Mouse (Mus musculus): ENCODE data around the gene Pik3c2g. TPM values are rescaled to one million over a fixed set of nuclear protein-coding genes. Genes with fewer than 3 reads are reported as not detected.

Pik3c2g gene
- polyA plus RNA-seq, 2 experiments from 2014 or later, result not detected

DNA sequence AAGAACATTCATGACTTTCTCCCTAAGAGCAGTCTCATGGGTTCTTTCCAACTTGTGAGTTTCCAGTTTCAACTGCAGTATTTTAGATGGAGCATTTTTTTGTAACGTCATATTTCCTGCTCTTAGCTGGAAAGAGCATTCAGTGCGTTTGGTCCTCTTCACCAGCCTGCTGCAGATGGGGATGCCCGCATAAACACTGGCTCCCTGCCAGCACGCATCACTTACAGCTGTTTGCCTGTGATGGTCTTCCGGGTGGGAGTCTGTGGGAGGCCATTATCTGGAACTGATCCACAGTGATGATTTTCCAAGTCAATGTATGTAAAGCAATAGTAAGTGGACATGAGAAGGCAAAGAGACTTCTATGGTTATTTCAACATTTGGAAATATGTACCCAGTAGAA, 151.3 kb downstream of the Pik3c2g start:
- ATAC-seq, result no peak

DNA sequence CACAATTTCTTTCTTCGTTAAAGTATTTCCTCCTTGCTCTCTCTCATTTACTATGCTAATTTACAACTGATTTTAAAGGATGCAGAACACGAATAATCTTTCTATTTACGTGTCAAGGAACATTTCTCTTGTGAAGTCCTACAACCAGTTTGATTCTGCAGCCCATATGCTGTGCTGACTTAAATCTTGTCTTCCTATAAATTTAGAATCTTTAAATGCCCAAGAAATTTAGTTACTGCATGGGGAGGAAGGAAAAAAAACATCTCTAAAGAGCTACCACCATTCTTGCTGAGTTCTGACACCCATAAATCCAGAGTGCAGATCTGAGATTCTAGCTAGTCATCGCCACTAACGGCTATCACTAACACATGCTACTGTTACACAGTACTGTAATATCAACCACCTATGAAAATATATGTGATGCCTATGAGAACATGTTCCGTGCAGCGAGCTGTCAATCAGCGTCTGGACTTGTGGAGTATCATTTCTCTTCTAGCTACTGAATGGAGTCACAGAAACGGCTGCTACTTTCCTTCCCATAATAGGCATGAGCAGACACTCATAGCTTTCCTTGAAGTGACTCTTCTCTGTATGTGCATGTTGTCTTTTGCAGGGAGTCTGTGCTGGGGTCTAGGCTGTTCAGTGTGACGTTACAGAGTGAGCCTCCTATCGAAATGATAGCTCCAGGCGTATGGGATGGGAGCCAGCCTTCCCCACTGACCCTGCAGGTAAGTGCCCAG, 155.8 kb downstream of the Pik3c2g start:
- ATAC-seq, result no peak

DNA sequence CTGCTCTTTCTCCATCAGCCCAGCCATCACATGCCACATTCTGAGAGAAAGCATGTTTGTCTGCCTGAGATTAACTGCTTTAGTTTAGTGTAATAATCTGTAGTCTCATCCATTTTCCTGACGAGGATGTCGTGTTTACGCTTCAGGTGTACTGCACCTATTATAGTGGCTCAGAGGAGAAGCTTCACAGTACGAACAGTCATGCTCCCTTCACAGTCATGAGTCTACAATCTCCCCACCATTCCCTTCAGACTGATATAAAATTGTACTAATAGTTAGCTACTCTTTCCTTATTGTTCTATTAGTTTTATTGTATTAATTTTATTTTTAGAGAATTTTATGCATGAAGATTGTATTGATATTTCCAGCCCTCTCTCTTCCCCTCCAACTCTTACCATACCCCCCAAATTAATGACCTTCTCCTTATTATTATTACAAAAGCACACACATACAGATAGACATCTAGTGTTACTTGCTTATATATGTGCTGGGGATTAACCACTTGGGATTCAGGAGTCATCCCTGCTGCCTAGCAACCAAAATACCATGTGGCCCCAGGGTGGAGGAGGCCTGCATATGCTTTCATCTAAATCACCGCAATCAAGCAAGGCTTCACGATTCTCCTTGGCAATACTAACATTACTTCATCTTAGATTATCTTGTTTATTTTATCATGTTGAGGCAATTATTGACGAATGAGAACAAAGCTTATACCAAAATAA, 159.9 kb downstream of the Pik3c2g start:
- ATAC-seq, result no peak

DNA sequence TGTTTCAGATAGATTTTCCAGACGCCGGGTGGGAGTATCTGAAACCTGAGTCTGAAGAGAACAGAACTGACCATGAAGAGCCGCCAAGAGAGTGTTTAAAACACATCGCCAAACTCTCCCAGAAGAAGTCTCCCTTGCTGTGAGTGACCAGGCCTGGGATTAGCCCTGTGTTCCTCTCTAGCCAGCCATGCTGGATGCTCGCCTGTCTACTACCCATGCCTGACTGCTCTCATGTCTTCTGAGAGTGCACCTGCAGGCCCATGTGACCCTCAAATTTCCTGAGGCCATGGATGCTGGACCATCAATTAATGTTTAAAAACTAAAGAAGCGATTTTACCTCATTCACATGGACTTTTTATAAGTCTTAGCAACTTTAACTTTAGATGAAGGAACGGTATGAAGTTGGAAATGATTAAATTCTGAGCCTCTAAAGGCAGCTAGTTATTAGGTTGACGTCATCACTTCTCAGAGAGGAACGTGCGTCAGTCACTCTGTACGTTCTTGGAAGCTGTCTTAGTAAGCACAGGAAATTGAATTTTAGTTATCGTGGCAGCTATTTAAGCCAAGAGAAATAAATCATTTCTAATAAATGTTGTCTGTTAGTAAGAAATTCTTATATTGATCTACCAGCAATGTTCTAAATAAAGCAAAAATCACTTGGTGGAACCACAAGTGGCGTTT, 161.2 kb downstream of the Pik3c2g start:
- ATAC-seq, result no peak

DNA sequence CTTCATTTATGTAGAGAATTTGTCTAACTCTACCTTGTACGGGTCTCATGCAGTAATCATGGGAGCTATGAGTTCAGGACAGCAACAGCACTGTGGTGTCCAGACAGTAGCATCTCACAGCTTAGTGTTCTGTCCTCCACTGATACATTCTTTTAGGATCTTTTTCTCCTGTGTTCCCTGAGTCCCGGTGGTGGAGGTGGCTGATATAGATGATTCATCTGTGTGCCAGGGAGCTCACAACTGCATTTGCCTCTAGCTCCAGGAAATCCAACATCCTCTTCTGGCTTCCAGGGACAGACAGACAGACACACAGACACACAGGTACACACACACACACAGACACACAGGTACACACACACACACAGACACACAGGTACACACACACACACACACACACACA, 163.6 kb downstream of the Pik3c2g start:
- ATAC-seq, result no peak

DNA sequence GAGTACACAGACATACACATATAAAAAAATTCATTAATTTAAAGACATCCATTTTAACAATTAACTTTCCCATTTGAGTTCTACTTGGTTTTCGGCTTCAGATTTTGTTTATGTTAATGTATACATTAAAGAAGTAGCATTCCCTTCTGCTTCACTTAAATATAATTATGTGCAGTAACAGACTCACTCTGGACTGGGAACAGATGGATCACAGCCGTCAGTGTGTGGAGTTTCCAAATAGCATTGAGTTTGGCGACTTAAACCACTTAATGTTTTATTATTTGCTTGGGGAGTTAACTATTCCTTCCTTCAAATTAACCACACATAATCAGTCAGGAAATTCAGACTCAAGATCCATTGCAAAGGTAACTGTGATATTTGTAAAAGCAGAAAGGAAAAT, 164.0 kb downstream of the Pik3c2g start:
- no peak for ATAC-seq

DNA sequence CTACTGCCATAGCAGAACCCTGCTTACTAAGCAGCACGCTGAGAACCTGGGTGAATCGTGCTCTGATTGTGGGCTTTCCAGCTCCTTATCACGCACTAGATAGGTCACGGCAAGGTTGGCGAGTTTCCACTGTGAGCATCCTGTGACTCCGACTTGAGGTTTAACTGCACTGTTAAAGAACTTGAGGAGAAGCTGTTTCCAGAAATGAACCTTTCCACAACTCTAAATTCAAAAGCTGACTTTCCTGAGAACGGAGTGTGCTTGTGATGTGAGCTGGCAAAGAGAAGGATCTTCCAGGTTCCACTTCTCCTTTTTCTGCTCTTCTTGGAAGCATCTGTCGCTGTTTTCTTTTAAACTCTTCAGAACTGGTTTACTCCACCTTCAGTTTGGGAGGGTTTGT, 170.9 kb downstream of the Pik3c2g start:
- ATAC-seq, result no peak

DNA sequence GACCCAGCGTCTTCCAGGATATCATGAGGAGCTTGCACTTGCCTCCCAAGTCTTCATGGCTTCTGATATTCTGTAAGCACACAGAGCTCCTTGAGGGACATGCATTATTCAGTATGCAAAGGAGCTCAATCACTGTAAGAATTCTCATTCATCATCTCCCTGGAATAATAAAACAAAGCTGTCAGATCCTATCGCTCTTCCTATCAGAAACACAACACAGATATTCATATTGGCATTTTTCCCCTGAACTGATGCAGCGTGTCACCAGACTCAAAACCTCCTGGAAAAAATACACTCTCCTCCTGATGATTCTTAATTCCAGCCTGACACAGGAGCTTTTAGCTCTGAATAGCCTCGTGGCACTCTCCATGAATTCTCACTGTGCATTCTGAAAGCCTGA, 174.0 kb downstream of the Pik3c2g start:
- no peak for ATAC-seq

DNA sequence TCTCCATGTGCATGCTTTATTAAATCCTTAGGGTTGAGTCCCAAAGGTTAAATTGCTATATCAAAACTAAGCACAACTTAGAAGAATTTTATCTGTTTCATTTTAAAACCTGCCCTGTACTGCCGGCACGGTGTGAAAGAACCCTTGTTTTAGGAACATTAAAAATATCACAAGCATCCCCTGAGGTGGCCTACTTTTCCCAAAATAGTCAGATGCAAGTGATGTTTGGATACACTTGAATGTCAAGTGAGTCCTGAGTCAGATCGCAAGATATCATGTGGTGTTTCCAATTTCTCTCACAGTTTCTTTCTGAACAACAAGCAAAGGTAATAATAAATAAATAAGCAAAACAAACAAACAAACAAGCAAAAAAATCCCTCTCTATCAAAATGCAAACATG, 177.4 kb downstream of the Pik3c2g start:
- ATAC-seq, result no peak

DNA sequence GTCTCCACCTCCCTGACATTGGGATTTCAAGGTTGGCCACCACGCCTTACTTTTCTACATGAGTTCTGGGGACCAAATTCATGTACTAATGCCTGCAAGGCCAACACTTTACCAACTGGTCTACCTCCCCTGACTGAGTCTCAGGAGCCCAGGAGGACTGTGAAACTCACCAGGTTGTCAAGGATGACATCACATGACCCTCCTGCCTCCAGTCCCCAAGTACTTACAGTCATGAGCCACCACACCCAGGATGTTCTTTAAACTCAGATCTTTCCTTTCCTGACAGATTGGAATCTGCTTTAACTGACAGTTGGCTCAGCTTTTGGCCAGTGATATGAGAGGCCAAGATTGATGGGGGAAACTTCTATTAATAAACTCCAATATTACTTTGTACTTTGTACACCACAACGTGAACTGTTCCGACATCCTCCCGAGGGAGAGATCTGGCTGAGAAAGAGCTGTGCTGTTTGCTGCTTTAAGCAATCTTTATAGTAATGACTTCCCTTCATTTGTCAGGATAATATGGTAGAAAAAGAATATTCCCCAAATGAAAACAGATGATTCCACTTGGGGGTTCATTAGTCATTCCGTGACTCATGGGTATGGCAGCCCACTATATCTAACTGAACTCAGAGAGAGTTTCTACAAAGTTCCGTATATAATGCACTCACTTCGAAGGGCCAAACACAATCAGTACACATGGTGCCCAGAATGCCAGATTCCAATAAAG, 182.9 kb downstream of the Pik3c2g start:
- ATAC-seq, result no peak

DNA sequence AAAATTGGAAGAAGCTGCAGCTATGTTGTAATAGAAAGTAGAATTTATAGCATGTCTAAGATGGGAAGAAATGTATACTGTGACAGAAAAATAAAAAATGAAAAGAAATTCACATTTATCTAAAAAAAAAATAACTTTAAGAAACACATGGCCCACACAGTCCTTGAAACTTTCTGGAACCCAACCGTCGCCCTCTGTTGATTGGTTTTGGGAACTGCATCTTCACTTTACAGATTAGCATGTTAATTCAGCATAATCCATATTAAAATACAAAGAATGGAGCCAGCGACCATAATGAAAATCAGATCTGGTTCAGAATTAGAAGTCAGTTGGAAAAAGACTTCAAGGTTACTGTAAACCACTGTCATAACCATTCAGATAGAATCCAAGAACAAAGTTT, 183.5 kb downstream of the Pik3c2g start:
- no peak for ATAC-seq

DNA sequence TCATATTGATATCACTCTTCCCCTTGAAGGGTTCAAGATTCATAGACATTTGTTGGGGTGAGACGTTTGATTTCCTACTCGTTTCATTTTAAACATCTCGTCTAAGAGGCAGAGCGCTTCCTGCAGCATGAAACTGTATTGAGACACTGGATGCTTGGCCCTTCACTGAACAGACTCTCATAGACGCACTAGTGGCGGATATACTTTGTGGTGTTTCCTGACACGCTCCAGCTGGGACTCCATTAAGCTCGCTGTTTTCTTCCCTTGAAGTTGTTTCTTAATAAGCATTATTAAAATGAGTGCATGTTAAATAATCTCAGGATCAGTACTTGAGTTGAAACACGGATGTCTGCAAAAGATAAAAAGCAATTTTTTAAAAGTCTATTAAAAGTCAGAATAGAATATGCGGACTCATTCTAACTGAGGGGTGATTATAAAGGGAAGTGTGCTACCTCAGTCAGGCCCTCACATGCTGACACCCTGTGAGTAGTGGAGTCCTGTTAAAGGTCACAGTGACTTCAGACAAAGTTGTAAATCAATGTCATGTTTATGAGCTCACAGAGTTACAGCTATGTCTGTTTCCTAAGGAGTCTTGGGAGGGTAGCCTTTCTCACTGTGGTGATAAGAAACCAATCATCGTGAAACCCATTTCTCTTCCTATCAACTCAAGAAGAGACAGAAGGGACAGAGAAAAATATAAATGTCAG, 190.7 kb downstream of the Pik3c2g start:
- no peak for ATAC-seq

DNA sequence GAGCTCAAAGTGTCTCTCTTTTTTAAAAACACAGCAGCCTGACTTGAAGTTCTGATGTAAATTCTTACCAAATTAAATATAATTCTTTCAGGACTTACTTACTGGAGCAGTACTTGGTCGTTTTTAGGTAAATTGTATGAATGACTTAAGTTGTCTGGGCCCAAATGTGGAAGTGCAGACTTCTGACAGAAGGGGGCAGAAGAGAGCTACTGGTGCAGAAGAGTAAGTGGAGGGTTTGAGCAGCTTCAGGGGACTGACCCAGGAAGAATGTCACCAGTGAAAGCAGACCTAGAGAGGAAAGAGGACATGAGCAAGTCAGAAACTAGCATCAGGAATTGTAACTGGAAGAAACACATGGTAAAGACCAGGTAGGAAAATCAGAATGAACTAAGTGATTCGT, 193.0 kb downstream of the Pik3c2g start:
- no peak for ATAC-seq

DNA sequence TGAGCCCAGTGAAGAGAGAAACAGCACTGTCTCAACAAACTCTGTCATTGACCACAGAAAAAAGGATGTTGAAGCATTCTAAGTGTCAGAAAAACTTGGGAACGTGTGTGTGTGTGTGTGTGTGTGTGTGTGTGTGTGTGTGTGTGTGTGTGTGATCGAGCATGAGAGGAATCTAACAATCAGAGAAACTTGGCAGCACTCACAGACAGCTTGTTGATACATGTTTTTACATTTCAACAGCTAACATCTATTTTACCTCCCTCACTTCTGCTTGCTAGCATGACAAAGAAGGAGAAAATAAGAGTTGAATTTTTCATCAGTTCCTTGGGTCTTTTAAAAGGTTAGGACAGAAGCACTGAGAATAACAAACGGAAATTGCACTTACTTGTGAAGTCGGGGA, 202.5 kb downstream of the Pik3c2g start:
- no peak for ATAC-seq

DNA sequence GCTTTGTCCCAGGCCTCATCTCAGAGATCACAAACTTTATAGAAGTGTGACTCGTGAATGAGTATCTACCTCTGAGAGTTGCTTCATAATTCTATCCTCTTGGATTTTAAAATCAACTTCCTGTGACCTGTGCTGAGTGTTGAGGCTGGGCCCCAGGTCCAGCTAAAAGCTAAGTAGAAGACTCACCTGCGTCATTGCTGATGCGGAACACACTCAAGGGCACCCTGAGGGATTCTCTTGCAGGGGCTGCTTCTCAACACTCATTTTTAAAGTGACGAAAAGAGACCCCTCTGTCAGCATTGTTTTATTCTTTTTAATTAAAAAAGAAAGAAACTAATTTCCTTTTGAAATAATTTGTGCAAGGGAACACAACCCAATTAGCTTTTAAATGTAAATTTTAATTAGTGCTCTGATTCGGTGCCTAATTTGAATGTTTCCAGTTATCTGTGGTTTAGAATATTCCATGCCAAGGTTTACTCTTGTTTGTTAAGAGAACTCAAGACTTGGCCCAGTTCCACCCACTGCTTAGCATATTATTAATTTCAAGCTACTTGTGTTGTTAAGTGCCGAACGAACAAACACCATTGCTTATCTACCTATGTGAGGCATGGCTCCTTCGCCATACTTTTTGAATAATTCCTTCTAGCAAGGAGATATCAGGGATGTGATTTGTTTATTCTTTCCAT, 212.7 kb downstream of the Pik3c2g start:
- no peak for ATAC-seq

DNA sequence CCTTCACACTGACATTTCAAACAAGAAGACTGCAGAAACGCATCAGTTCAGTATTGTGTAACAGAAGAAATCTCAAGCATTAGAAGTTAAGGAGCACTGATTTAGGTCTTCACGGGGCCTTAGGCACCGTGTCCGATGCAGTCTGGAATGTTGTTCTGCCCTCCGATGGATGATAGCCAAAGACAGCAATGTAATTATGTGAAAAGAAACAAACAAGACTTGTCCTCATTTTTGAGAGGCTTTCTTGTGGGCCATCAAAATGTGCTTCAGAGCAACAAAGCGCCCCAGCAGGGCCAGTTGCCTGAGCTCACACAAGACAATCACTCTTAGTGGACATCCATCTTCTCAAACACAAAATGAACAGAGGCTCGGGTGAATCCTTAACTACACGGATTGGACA, 234.9 kb downstream of the Pik3c2g start:
- no peak for ATAC-seq

DNA sequence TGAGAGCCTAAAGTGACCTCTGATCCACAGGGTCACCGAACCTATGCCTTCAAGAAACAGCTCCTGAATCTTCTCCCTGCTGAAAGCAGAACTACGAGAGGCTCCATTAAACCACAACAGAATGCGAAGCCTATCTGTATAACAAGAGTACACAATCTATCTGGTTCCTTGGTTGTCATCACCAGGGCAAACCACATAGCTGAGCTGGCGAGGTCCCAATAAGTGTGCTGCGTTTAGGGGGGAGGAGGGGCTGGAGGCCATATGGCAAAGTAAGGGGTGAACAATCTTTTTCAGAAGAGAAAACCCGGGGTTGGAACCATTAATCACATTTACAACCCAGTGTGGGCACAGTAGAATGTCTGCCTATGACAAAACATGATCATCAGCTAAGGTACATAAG, 251.2 kb downstream of the Pik3c2g start:
- ATAC-seq, result no peak

DNA sequence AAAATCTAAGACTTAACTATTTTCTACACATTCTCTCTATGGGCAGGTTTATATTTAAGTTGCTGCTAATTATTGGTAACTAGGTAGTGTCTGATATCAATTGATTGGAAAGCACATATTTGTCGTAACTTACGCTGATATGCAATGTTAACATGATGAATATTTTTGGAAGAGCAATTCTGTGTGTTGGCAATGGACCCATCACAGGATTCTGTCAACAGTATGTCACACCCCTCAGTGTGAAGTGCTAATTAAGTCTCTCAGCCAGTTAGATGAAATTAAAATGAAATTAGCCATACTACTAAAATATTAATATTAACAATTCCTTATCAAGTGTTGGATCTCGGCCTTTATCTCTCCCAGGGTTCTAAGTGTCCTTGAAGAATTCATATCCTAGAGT, 251.7 kb downstream of the Pik3c2g start:
- no peak for ATAC-seq

DNA sequence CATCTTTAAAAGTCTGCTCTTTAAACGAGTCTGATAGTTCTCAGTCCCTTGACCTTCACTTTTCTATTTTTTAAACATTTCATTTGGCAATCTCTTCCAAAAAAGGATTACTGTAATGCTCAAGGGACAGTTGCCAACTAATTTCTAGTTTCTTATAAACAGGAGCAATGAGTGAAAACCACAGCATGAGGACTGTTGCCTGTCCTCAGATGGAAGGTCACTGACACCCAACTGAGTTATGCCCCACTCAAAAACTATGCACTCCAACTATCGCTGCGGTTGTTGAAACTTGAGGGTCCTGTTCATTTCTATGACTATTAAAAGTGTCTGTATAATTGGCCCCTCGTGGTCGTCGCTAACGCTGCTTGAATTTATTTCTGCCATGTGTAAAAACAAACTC, 252.9 kb downstream of the Pik3c2g start:
- no peak for ATAC-seq

DNA sequence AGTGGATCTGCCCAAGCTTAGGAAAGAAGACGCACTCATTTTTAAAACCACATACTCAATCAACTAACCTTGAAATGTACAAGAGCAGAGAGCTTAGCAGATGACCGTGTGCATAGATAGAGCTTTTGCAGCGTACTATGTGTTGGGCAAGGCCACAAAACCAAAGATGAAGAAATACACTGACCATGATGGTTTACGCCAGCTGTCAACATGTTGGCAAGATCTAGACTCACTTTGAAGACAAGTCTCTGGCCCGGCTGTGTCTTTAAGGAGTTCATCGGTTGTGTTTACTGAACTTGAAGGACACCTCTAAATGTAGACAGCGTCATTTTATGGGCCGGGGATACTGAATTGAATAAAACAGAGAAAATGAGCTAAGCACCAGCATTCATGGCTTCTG, 254.3 kb downstream of the Pik3c2g start:
- no peak for ATAC-seq

DNA sequence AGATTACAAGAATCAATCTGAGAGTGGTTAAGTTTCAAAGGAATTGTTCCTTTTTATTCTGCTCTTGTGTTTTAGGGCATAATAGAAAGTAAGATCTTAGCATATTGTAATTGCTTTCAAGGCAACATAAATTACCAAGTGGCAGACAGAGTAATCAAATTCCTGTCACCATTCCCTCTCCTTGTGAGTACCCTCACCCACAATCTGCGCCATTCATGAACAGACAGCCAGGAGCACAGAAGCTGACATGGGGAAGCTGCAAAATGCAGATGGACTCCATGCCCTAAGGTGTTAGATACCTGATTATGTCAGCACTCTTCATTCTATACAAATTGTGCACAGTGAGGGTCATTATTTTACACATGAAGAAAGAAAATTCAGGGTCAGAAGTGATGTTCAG, 255.6 kb downstream of the Pik3c2g start:
- ATAC-seq, result no peak

DNA sequence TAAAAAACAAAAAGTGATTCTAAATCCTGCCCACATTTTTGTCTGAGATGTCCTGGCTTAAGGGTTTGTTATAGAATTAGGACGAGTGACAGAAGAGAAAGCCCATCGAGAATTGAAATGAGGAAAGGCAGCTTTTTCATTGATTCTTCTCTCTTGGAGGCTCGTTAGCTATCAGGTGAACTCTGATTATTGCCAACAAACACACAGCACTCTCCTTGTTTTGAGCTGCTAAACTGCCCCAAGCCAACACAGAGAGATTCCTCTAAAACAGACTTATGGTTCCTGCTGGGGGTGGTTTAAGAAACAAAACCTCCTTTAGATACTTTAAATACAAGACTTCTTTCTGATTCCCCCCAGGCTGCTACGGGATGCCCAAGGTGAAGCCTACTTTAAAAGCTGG, 256.5 kb downstream of the Pik3c2g start:
- no peak for ATAC-seq

All from activated CD4-positive, CD25-positive, alpha-beta regulatory T cell, adult 4 months (primary cell).